Mouse (Mus musculus) brain, embryonic 14.5 days (tissue): ENCODE results near the gene Fras1. TPM values are rescaled to one million over a fixed set of nuclear protein-coding genes. Genes with fewer than 3 reads are reported as not detected.

Experiments
- DNase-seq: peaks from one replicate; pipeline ENCODE4 v3.0.0-alpha.2; 2011; ENCODE audit warnings: low read depth
- CTCF ChIP-seq: fragments of 200-500 bp; IDR thresholded peaks from 2 replicates; pipeline ENCODE4 v1.5.1; 2012; ENCODE audit warnings: inconsistent platforms, mild to moderate bottlenecking, moderate library complexity, borderline replicate concordance; ENCODE audit not compliant: insufficient read depth, insufficient read length; ENCODE audit errors: extremely low read depth
- POLR2A ChIP-seq: fragments of 200-500 bp; IDR thresholded peaks from 2 replicates; pipeline ENCODE4 v1.6.1; 2012; ENCODE audit warnings: mild to moderate bottlenecking, inconsistent platforms, borderline replicate concordance; ENCODE audit not compliant: poor library complexity, insufficient read depth, insufficient read length, severe bottlenecking; ENCODE audit errors: extremely low read depth
- polyA plus RNA-seq: library from polyadenylated mRNA; depleted of rRNA; stranded (reverse); fragments of >200 nt; gene quantifications from 2 replicates; pipeline ENCODE4 v1.2.3, GENCODE M21; 2012

The Fras1 gene
- polyA plus RNA-seq, 1 experiment = 5.9 TPM

DNA sequence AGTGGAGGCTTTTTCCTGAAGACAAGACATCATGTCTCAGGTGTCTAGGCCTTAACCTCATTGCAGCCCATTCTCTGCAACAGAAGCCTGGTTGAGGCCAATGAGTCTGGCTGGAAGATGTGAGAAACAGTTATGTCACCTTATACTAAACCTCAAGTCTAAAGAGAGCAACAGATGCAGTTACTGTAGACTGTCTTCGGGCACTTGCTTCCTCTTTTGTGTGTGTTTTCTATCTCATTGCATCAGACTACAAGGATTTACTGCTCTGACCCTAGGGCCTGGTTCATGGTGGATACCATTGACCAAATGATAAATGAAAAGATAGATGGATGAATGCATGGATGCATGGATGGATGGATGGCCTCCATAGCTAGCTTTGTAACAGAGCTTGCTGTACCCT lies 388.3 kb downstream of the Fras1 start:
- no peak for DNase-seq

GRCm38 (mm10) chr5:96768846-96769471 lies 395.2 kb downstream of the Fras1 start:
- TF ChIP-seq CTCF (peak; percentile 91), POLR2A (no peak)
- peak; percentile 89 for DNase-seq

More for the DNA sequence above, 388.3 kb downstream of the Fras1 start:
- no peak for TF ChIP-seq CTCF
- TF ChIP-seq POLR2A = no peak

- TF ChIP-seq CTCF (no peak), POLR2A (no peak)
- no peak for DNase-seq
Measured at GRCm38 (mm10) chr5:96783506-96784288, 409.9 kb downstream of the Fras1 start.

DNA sequence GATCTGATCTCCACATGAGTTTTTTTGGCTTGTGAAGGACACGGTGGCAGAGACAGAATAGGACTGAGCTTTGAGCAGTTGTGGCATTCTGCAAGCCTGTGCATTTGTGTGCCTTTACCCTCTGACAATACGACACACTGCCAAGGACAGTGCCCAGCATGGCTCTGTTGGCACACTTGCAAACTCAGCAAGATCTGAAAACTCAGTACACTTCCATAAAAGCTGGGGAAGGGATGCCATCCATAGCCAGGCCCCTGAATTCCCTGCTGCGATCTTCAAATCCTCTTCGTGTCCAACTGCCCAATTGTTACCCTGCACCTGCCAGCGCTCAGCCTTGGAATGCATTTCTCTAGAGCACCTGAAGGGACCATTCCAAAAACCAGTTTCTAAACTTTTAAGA lies 411.3 kb downstream of the Fras1 start:
- DNase-seq = no peak
- TF ChIP-seq POLR2A = no peak
- no peak for TF ChIP-seq CTCF

DNA sequence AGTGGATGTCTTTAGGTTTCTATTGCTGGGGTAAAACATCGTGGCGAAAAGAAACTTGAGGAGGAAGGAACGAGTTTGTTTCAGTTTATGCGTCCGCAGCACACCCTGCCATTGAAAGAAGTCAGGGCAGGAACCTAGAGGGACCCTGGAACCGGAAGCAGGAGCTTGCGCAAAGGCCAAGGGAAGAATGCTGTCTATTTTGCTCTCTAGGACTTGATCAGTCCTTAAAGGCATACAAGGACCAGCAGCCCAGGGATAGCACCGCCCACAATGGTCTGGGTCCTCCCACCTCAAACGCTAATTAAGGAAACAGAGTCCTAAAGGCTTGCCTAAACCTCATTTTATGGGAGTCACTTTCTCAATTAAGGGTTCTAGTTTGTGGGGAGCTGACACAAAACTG lies 418.7 kb downstream of the Fras1 start:
- TF ChIP-seq POLR2A (no peak), CTCF (no peak)
- DNase-seq = no peak

- TF ChIP-seq CTCF = no peak
- TF ChIP-seq POLR2A = no peak
- peak; percentile 37 for DNase-seq
Measured at GRCm38 (mm10) chr5:96792936-96793718, 419.4 kb downstream of the Fras1 start, which contains the start of gene Anxa3. TSS of gene Anxa3 (plus strand) at chr5:96793339.

GRCm38 (mm10) chr5:96793953-96794635 lies 420.3 kb downstream of the Fras1 start:
- TF ChIP-seq POLR2A (no peak), CTCF (no peak)
- DNase-seq = no peak

DNA sequence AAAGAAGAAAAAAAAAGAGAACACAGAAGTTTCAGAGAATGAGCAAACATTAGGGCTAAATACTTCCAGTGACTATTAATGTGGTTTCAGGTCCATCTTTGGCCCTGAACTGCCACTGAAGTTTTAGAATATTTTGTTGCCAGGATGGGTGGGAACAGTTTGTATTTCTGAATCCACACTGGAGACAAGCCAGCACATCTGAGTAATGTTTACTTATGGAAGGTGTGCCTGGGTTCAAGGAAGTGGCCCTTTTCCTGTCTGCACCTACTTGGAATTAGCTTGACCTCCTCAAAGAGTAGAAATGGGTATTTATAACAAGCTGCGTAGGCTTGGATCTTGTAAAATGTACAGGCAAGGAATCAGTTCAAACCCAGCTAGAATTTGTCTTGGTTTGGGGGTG lies 422.0 kb downstream of the Fras1 start:
- DNase-seq = no peak
- no peak for TF ChIP-seq POLR2A
- no peak for TF ChIP-seq CTCF

- TF ChIP-seq CTCF = no peak
- no peak for TF ChIP-seq POLR2A
- no peak for DNase-seq
Measured at GRCm38 (mm10) chr5:96797465-96797864, 423.7 kb downstream of the Fras1 start.

GRCm38 (mm10) chr5:96799165-96799564 lies 425.4 kb downstream of the Fras1 start:
- DNase-seq = no peak
- TF ChIP-seq POLR2A = no peak
- no peak for TF ChIP-seq CTCF

DNA sequence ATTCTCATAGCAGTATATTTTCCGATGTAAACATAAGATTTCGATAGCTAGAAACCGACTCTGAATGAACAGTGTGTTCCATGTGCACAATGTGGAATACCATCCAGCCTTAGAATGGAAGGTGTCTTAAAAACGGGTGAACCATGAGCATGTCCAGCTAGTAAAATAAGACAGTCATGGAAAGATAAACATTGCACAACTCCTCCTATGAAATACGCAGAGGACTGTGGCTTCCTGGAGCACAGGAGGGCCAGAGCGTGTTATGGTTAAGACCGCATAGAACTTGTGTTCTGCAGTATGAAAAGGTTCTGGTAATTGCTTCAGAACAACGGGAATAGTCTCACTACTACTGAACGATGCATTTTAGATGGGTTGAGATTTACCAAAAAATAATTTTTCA lies 426.2 kb downstream of the Fras1 start:
- no peak for DNase-seq
- TF ChIP-seq POLR2A (no peak), CTCF (no peak)
